Mouse (Mus musculus) ES-CJ7 (cell line): ENCODE data around the gene Sdr9c7.
A peak's percentile ranks its signal among the peaks of the same experiment; 100 is the strongest.

ENCODE experiments used
- DNase-seq: peaks from one replicate; pipeline ENCODE4 v3.0.0; 2011; ENCODE audit warnings: low read depth, low spot score

The Sdr9c7 gene

DNA sequence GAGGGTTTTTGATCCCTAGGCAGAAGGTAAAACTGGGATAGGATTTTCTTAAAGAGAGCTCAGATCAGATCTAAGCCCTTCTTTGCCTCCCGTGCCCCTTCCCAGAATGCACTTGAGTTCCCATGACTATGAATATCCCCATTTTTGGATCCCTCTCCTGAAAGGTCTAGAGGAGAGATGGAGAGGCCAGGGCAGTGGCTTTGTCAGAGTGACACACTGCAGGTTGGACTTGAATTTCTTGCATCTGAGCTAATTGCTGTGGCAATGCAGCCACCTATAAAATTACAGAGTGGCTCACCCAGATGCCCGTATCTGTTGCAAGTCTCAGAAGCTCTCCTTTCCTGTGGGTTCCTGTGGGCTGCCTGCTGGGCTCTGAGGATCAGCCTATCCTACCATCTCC, at the start of gene Sdr9c7:
Gene Sdr9c7, plus strand, starts transcription at position 301 of the 400 bp plus-strand sequence.
- DNase-seq, result no peak

- DNase-seq, result no peak
Observed at GRCm38 (mm10) chr10:127849628-127850027, 48.7 kb upstream of the Sdr9c7 start, which contains the start of gene Rdh19. TSS of gene Rdh19 (plus strand) at chr10:127849928.

DNA sequence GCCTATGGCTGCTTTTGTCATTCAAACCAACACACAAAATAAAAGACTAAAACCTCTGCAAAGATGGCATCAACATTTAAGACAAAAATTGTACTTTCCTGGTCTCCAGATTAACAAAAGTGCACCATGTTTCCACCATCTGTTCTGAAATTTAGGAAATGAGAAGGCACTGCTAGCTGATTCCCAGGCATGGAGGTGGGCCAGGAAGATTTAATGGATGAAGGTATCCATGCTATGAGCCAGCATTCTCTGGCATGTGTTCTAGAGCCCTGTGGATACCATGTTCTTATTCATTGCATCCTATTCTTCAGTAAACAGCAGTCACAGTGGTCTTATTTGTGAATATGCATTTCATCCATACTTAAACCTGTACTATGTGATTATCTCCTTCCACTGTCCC, 41.9 kb upstream of the Sdr9c7 start:
- DNase-seq, result no peak

DNA sequence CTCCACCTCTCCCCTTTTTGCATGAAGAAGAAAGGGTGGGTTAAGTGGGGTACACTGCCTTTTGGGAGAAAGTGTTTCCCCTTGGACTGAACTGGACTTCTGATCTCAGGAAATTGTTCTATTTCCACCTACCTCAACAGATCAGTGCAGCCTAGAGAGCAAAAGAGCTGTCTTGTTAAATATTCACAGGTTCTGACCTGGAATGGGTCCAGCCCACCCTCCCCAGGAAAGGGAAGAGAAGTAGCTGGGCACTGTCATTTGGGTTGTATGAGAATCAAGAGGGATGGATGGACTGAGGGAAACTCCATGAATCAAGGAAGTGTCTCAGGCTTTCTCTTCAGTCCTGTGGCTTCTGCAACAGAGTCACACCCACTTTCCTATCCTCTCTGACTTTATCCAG, 33.4 kb upstream of the Sdr9c7 start:
- no peak for DNase-seq

DNA sequence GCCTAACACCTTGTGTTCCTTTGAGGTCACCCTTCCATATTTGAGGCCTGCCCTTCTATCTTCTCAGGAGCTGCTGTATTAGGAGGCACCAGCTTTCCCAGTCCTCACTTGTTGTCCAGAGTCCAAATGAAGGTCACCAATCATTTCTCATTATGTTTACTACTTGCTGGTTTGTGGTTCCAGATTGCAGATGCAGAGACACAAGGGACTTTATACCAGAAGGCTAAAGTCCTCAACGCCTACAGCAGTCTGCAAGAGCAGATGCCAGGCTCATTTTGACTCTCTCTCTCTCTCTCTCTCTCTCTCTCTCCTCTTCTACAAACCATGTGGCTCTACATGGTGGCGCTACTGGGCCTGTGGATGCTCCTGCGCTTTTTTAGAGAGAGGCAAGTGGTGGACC, 32.1 kb upstream of the Sdr9c7 start, which contains the start of gene Rdh16f2:
Gene Rdh16f2, plus strand, starts transcription at position 243 of the 400 bp plus-strand sequence.
- DNase-seq, result no peak

- peak; percentile 80 for DNase-seq
Observed at GRCm38 (mm10) chr10:127872484-127872883, 25.8 kb upstream of the Sdr9c7 start.

- peak; percentile 57 for DNase-seq
Observed at GRCm38 (mm10) chr10:127877681-127878080, 20.6 kb upstream of the Sdr9c7 start.

- DNase-seq, result no peak
Observed at GRCm38 (mm10) chr10:127878262-127879057, 19.9 kb upstream of the Sdr9c7 start.

DNA sequence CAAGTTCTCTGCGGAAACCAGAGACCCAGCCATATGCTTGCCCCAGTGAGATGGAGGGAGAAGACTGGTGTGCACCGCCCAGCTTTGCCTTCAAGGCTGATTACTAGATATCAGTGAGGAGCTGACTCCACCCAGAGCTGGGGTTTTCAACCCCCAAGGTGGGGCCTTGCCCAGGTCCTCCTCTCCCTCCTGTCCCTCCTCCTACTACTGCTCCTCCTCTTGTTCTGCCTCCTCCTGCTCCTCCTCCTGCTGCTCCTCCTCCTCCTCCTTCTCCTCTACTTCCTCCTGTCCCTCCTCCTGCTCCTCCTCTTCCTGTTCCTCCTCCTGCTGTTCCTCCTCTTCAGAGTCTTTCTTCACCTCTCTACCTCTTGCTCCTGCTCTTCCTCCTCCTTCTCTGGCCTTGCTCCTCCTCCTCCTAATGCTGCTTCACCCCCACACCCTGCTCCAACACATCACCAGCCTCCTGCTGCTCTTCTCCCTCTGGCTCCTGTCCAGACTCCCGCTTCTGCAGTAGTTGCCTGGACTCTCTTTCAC, 19.1 kb upstream of the Sdr9c7 start:
- peak; percentile 34 for DNase-seq

DNA sequence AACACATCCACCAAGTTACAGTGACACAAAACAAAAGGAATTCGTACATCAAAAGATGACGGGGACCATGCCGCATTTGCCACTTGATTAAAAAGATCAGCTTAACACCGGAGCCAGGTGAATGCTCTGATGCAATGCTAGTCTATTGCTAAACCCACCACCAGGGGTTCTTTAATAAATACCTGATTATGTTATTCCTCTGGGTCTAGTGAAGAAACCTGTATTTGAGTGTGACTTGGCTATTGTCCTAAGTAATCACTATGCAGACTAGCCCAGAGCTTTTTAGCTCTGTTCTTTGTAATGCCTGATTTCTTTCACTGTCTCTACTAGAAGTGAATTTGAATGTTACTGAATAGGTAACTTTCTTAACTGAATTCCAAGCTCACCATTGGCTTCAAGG, 17.3 kb upstream of the Sdr9c7 start:
- no peak for DNase-seq

DNA sequence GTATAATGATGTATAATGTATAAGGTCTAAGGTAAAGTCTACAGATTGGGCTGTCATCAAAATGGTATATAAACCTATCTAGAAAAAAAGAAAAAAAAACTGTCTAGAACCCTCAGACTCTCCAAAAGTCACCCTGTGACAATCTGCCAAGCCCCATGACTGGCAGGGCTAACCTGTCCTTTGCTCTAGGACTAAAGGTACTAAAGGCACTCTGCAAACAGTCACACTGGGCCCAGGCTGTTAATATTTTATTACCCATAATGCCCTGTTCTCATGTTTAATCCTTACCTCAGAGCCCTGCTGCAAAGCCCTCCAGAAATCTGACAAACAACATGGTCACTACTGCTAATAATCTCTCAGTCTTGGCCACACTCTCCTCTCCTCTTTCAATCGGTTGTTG, 11.8 kb upstream of the Sdr9c7 start:
- DNase-seq, result no peak

DNA sequence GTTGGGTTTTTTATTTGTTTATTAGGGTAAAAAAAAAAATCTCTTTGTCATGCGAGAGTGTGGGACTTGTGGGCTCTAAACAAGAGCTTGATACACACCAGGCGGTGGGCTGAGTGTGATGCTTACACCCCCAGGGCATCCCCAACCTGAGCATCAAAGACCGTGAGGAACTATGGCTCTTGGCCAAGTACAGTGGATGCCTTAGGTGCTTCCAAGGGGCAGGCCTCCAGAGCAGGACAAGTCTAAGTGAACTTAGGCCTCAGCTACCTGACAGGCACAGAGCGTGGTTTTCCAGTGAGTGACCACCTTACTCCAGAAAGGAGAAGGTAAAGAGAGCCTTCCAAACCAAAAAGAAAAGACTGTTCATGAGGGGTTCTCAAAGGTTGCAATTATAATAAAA, 11.3 kb upstream of the Sdr9c7 start:
- DNase-seq, result no peak

GRCm38 (mm10) chr10:127888605-127889004, 9.7 kb upstream of the Sdr9c7 start, which contains the start of gene Rdh7:
TSS of gene Rdh7 (minus strand) at chr10:127888817.
- DNase-seq, result no peak

DNA sequence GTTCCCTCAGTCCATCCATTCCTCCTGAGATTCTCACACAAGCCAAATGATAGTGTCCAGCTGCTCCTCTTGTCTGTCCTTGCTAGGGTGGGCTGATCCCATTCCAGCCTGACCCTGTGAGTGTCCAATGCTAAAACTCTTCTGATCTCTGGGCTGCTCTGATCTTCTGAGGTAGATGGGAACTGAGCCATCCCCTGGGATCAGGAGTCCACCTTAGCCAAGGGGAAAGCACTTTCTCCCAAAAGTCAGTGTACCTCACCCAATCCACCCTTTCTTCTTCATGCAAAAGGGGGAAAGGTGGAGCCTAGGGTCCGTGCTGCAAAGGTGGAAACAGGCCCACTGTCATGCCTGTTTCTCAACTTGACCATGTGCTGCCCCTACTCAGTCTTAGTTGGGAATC, 6.8 kb upstream of the Sdr9c7 start:
- no peak for DNase-seq

GRCm38 (mm10) chr10:127893163-127894022, 4.9 kb upstream of the Sdr9c7 start:
- peak; percentile 79 for DNase-seq

- DNase-seq, result peak; percentile 58
Observed at GRCm38 (mm10) chr10:127896705-127897104, 1.6 kb upstream of the Sdr9c7 start.

DNA sequence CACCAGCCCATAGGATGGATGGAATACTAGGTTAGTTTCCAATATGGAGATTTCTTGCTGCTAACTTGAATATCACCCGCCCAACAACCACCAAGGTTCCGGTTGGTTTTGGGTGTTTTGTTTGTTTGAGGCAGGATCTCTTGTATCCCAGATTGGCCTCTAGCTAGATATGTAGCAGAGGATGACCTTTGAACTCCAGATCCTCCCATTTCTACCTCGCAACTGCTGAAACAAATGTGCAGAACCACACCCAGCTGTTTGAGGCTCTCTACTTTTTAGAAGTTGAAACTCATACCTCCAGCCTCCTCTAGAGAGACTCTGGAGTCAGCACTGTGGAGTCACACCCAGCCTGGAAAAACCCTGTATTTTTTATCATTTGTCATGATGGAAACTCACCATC, 812 bp upstream of the Sdr9c7 start:
- DNase-seq, result peak; percentile 68

GRCm38 (mm10) chr10:127899783-127900182, 1.5 kb downstream of the Sdr9c7 start:
- no peak for DNase-seq

DNA sequence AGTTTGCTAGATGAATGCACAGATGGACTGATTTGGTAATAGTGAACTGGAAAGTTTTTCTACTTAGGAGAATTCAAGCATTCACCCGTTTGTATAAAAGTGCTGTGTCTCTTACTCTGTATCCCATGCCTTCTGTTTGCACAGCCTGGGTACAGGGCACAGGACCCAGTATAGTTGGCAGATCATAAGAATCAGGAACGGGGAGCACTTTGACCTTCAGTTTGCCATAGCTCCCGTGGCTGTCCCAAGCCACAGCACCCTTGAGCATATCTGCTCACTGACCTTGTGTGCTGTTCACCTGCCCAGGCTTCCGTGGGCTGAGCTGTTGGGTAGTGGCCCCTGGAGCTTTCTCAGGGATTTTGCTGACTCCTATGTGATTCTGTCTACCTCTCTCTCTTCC, 3.4 kb downstream of the Sdr9c7 start:
- no peak for DNase-seq

DNA sequence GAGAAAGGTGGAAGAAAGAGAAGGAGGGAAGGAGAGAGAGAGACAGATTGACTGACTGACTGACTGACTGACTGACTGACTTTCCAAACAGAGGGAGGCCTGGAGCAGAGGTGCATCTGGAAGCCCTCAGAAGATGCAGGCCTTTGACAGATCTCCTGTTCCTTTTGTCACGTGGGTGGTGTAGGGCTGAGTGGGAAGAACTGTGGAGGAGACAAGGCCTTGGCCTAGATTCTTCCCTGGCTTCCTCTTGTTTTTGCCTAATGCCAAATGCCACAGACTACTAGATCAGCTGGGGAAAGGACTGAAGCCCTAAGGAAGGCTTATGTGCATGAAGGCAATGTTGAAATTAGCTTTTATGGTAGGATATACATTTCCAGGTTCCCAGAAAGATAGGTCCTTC, 4.8 kb downstream of the Sdr9c7 start:
- DNase-seq, result no peak

GRCm38 (mm10) chr10:127904718-127905446, 6.6 kb downstream of the Sdr9c7 start:
- DNase-seq, result no peak

DNA sequence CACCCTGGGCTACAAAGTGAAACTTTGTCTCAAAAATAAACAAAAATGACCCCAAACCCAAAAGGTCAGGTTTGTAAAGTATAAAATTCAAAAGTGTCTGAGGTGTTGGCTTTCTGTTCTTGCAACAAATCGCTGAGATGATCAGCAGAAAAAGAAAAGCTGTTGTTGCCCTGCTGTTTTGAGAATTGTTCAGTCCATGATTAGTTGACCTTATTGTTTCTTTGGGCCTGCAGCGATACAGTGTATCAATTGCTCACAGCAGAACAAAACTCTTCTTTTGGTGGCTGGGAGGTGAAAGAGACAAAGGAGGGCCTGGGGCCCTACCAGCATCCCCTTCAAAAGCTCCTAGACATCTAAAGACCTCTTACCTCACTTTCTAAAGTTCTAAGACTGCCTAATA, 7.8 kb downstream of the Sdr9c7 start:
- DNase-seq, result no peak
